Mouse (Mus musculus) C2C12 (cell line): ENCODE results near the gene Sez6l2. TPM values are rescaled to one million over a fixed set of nuclear protein-coding genes. Genes with fewer than 3 reads are reported as not detected.

Source experiments
- H3K27me3 ChIP-seq: one replicate; pipeline ENCODE4 v1.6.1; 2011; ENCODE audit not compliant: control insufficient read depth, insufficient read depth, insufficient read length
- H3K36me3 ChIP-seq: one replicate; pipeline ENCODE4 v1.6.1; 2011; ENCODE audit not compliant: control insufficient read depth, insufficient read depth
- H3K4me3 ChIP-seq: one replicate; pipeline ENCODE4 v1.5.1; 2011; ENCODE audit warnings: mild to moderate bottlenecking, control low read depth; ENCODE audit not compliant: poor library complexity, insufficient read depth, severe bottlenecking
- H3K79me2 ChIP-seq: one replicate; pipeline ENCODE4 v1.6.1; 2011; ENCODE audit not compliant: control insufficient read depth, insufficient read depth
- H3K79me3 ChIP-seq: one replicate; pipeline ENCODE4 v1.6.1; 2011; ENCODE audit warnings: low read depth, control low read depth
- H3ac ChIP-seq: one replicate; pipeline ENCODE3; 2011; ENCODE audit warnings: low read depth; ENCODE audit not compliant: control insufficient read depth, insufficient read length
- CEBPB ChIP-seq: IDR thresholded peaks from one replicate; pipeline ENCODE4 v1.6.1; 2011; ENCODE audit warnings: low read depth, mild to moderate bottlenecking, control low read depth, moderate library complexity
- CTCF ChIP-seq: IDR thresholded peaks from one replicate; pipeline ENCODE4 v1.5.1; 2011; ENCODE audit not compliant: control insufficient read depth, insufficient read depth, insufficient read length
- FOSL1 ChIP-seq: IDR thresholded peaks from one replicate; pipeline ENCODE4 v1.8.0; 2011; ENCODE audit warnings: mild to moderate bottlenecking, low read length; ENCODE audit not compliant: poor library complexity, insufficient read depth, severe bottlenecking
- MAX ChIP-seq: IDR thresholded peaks from one replicate; pipeline ENCODE4 v1.6.1; 2011; ENCODE audit warnings: mild to moderate bottlenecking, control low read depth
- MYOD1 ChIP-seq: IDR thresholded peaks from one replicate; pipeline ENCODE4 v1.6.1; 2011; ENCODE audit warnings: low read depth; ENCODE audit not compliant: control insufficient read depth, insufficient read length
- MYOG ChIP-seq: IDR thresholded peaks from one replicate; pipeline ENCODE4 v1.6.1; 2011; ENCODE audit not compliant: control insufficient read depth, insufficient read length; ENCODE audit errors: extremely low read depth
- USF1 ChIP-seq: IDR thresholded peaks from one replicate; pipeline ENCODE4 v1.6.1; 2011; ENCODE audit warnings: low read depth, mild to moderate bottlenecking, control low read depth, moderate library complexity
- polyA plus RNA-seq: library from polyadenylated mRNA; unstranded; fragments of >200 nt; fragmentation: generic; extraction: Trizol; gene quantifications from one replicate; pipeline ENCODE4 v1.2.1, GENCODE M21; 2012; ENCODE audit warnings: missing spikeins

The Sez6l2 gene
- polyA plus RNA-seq, 1 experiment, result 0.11 TPM

DNA sequence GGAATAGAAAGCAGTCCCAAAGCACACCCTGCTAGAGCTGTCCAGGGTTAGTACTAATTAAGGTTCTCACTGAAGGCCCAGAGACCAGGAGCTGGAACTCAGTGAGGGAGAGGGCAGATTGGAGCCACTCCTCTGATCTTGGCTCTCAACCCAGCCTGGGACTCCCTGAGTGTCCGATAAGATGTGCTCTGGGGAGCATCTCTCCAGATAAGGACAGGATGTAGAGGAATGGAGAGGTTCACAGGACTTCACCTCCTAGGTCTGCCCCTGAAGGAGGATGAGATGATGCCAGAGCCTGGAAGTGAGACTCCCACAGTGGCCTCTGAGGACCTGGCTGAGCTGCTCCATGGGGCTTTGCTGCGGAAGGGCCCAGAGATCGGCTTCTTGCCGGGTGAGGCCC lies 1.4 kb downstream of the Sez6l2 start:
- TF ChIP-seq FOSL1 (no peak), MYOG (no peak), USF1 (no peak), MYOD1 (no peak), CEBPB (no peak), CTCF (no peak), MAX (no peak)
- H3K4me3 ChIP-seq, result no peak overlapping the region
- H3ac ChIP-seq, result no peak overlapping the region
- no peaks in the 10 kb centered on the region for H3K79me2 ChIP-seq
- H3K27me3 ChIP-seq, result peaks cover 30% of the 10 kb centered on the region
- H3K36me3 ChIP-seq, result no peaks in the 10 kb centered on the region
- no peaks in the 10 kb centered on the region for H3K79me3 ChIP-seq

DNA sequence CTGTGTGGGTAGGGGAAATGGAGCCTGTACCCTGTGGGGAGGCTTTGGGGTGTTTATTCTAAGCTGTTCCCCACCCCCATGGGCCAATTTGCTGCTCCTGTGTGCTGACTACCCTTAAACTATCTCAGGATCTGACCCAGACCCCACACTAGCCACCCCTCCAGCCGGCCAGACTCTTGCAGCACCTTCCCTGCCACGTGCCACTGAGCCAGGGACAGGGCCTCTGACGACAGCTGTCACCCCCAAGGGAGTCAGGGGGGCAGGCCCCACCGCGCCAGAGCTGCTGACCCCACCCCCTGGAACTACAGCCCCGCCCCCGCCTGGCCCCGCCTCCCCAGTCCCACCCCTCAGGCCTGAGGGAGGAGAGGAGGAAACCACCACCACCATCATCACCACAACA lies 2.3 kb downstream of the Sez6l2 start:
- no peak overlapping the region for H3ac ChIP-seq
- TF ChIP-seq CTCF, result no peak
- TF ChIP-seq FOSL1, result no peak
- TF ChIP-seq MYOG, result no peak
- TF ChIP-seq MAX, result no peak
- no peak for TF ChIP-seq CEBPB
- no peak overlapping the region for H3K4me3 ChIP-seq
- peaks cover 32% of the 10 kb centered on the region for H3K27me3 ChIP-seq
- H3K36me3 ChIP-seq, result no peaks in the 10 kb centered on the region
- H3K79me3 ChIP-seq, result no peaks in the 10 kb centered on the region
- H3K79me2 ChIP-seq, result no peaks in the 10 kb centered on the region

DNA sequence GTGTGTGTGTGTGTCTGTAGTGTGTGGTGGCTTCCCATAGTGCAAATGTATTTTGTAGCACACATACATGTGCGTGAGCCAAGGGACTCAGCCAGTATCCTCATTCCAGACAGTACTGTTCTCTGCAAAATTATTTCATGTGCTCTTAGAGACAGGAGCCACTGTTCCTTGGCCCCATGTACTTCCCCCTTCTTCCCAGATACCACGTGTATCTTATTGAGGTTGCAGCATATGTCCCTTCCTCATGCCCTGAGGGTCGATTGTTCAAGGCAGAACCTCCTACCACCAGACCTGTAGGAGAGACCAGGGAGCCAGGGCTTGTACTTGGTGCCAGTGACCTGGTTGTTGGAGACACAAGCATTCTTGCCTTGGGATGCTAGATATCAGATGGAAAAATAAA lies 4.8 kb downstream of the Sez6l2 start:
- Histone ChIP-seq H3K4me3 (no peak overlapping the region), H3K79me2 (no peaks in the 10 kb centered on the region), H3K79me3 (no peaks in the 10 kb centered on the region), H3ac (no peak overlapping the region), H3K36me3 (no peaks in the 10 kb centered on the region), H3K27me3 (peaks cover 52% of the 10 kb centered on the region)
- TF ChIP-seq MYOD1, result no peak
- no peak for TF ChIP-seq USF1
- no peak for TF ChIP-seq CTCF
- no peak for TF ChIP-seq MYOG
- TF ChIP-seq CEBPB, result no peak
- no peak for TF ChIP-seq FOSL1
- no peak for TF ChIP-seq MAX

DNA sequence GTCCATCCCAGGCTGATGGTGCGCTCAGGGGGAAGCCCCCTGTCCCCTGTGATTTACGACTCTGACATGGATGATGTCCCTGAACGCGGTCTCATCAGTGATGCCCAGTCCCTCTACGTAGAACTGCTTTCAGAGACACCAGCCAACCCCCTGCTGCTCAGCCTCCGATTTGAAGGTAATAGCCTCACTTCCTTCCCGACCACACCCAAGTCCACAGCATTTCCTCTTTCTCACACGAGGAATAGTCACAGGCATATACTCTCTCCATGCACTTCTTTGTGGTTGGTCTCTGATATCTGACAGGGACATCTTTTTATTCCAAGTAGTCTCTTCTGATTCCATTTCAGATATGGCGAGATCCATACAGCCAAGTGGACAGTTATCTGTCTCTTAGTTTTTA lies 9.4 kb downstream of the Sez6l2 start:
- Histone ChIP-seq H3K27me3 (peaks cover 60% of the 10 kb centered on the region), H3K79me2 (no peaks in the 10 kb centered on the region), H3K79me3 (no peaks in the 10 kb centered on the region), H3K4me3 (no peak overlapping the region), H3K36me3 (no peaks in the 10 kb centered on the region), H3ac (no peak overlapping the region)
- TF ChIP-seq CTCF (no peak), MYOG (no peak), FOSL1 (no peak), MYOD1 (no peak), MAX (no peak), CEBPB (no peak), USF1 (no peak)

DNA sequence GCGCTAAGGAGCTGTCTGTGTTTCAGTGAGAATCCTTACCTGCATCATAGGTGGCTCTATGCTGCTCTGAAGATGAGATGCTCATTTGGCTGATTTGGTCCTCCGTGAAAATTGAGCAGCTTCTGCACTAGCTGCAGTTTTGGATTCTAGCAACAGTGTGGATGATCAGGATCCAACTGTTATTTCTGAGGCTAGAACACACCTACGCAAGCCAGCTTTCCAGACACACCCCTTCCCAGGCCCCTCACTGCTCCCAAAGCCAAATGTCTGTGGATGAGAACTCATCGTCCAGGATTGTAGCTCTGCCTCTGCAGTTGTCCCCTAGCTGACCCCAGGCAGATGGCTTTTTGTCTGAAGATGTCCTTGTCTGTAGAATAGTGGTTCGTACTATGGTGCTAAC lies 10.7 kb downstream of the Sez6l2 start:
- Histone ChIP-seq H3ac (no peak overlapping the region), H3K4me3 (no peak overlapping the region), H3K79me2 (no peaks in the 10 kb centered on the region), H3K27me3 (peaks cover 58% of the 10 kb centered on the region), H3K36me3 (no peaks in the 10 kb centered on the region), H3K79me3 (no peaks in the 10 kb centered on the region)
- TF ChIP-seq MYOG (no peak), MAX (no peak), FOSL1 (no peak), MYOD1 (no peak), USF1 (no peak), CEBPB (no peak), CTCF (no peak)

DNA sequence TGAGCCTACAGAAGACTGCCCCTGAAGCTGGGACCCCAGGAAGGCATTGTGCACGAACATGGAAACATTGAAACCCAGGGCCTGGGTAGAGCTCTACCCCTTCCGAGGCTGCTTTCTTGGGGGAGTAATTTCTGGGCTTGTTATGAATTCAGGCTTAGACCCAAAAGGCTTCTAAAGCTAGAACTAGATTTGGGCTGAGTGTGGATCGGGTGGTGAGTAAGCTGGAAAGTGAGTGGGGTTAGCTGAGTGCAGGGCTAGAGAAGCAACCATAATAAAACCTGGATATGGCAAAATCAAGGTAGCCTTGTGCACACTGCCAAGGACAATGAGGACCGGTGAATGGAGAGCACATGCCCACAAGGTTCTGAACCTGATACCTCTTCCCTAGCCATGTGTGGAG lies 11.6 kb downstream of the Sez6l2 start:
- Histone ChIP-seq H3K79me2 (no peaks in the 10 kb centered on the region), H3K36me3 (no peaks in the 10 kb centered on the region), H3ac (no peak overlapping the region), H3K4me3 (no peak overlapping the region), H3K79me3 (no peaks in the 10 kb centered on the region), H3K27me3 (peaks cover 65% of the 10 kb centered on the region)
- no peak for TF ChIP-seq USF1
- TF ChIP-seq FOSL1, result no peak
- TF ChIP-seq MYOG, result no peak
- TF ChIP-seq CTCF, result no peak
- no peak for TF ChIP-seq CEBPB
- no peak for TF ChIP-seq MAX
- TF ChIP-seq MYOD1, result no peak
